Comparison of ENCODE assay signal across 26 mouse cellular contexts in the genomic region with DNA sequence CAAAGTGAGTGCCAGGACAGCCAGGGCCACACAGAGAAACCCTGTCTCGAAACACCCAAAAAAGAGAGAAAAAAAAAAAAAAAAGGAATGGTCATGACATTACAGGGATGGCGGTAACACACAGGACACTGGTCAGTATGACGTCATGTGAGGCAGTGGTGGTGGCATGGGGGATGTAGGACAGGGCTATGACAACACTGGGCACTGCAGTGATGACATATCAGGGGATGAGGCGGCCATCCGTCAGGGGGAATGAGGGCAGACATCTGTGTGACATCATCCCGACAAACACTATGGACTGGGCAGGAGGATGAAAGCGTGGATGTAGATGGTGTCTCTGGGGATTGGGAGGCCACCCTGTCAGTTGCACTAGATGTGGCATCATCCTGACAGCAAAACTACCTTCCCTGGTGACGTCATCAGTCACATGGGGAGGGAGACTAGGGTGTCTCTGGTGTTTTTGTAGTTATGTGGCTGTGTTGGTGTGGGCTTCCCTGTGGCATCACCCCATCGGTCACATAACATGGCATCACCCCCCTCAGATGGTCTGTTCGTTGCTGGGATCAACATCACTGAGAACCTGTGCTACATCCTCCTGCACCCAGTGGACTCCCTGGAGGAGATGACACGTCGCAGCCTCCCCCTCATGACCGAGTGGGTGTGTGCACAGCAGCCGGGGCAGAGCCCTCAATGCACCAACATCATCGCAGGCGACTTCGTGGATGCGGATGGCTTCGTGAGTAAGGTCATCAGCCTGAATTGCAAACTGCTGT. TPM values are rescaled to one million over a fixed set of nuclear protein-coding genes. Genes with fewer than 3 reads are reported as not detected.
A peak's percentile ranks its signal among the peaks of the same experiment; 100 is the strongest.
DNase-seq lines count a peak whose midpoint lies in the region; ATAC-seq and TF ChIP-seq lines count a peak whose summit lies in the region.
"Had no signal": no experiment of that assay in that cellular context is flagged by ENCODE, and none has a peak within 500 bp of the region (broad histone marks: within the 10 kb centered on the region; RNA-seq: fewer than 3 reads in every experiment).

No protein-coding gene starts in this region.

- no peak overlapping the region for H3K4me3 ChIP-seq in G1E (ENCODE audit: low read depth, low read length)
- H3K4me3 ChIP-seq: hindbrain, embryonic 15.5 days; midbrain, embryonic 15.5 days; neural tube, embryonic 15.5 days had no signal

- ATAC-seq in G1E (ENCODE audit: extremely low read depth, insufficient number of reproducible peaks, low FRiP score, poor library complexity, severe bottlenecking): no peak
- ATAC-seq: intestine, postnatal 0 days; liver, postnatal 0 days had no signal

- peaks cover 56% of the 10 kb centered on the region for H3K36me3 ChIP-seq in G1E (replicated peaks)

- TF ChIP-seq CTCF in G1E (IDR thresholded peaks at IDR 0.05; ENCODE audit: low read depth, low read length): no peak

- peak; percentile 20 to 26 for DNase-seq in adrenal gland, adult (ENCODE audit: inconsistent age in 2 of 2, low spot score in 1 of 2)
- DNase-seq in adrenal gland, postnatal 25 days: no peak
- DNase-seq in heart, adult 11 months: peak; percentile 89
- no peak for DNase-seq in heart, postnatal 10 days
- DNase-seq in G1E (ENCODE audit: low spot score): peak; percentile 3
- peak; percentile 36 to 54 for DNase-seq in right cerebral cortex, postnatal 10 days (ENCODE audit: low spot score in 2 of 2)
- no peak for DNase-seq in lung, postnatal 36 days
- DNase-seq in gastrocnemius, postnatal 14 days: no peak
- DNase-seq: adrenal gland, postnatal 14 days; embryo, embryonic 11 days; heart, postnatal 36 days; kidney, postnatal 10 days; liver; liver, postnatal 0 days; lung, postnatal 10 days; thymus, postnatal 36 days had no signal

- H3K27me3 ChIP-seq in G1E (ENCODE audit: insufficient read depth, low read length): peaks cover 4% of the 10 kb centered on the region; the same call in 1 of the 2 replicates
- H3K27me3 ChIP-seq: CH12.LX; hindbrain, embryonic 15.5 days; midbrain, embryonic 15.5 days; neural tube, embryonic 15.5 days had no signal

- H3K4me1 ChIP-seq in G1E (ENCODE audit: insufficient read depth, low read depth, low read length): peaks cover 52% of the 10 kb centered on the region

- peaks cover 53% of the 10 kb centered on the region for H3K9me3 ChIP-seq in G1E (replicated peaks)
- H3K9me3 ChIP-seq: heart, embryonic 13.5 days; hindbrain, embryonic 15.5 days; midbrain, embryonic 15.5 days; neural tube, embryonic 15.5 days had no signal

- intact Hi-C loops in heart, postnatal 10 days (cut with DNase I): no loop called here
- intact Hi-C loops in gastrocnemius, postnatal 14 days (cut with DNase I; ENCODE audit: low total_unique reads): no loop called here

RNA-seq across cellular contexts. Expression of a gene that starts 3.3 kb away (rescaled TPM):
- total RNA-seq in adrenal gland, postnatal 25 days (2021): 0.15 and 0.29 TPM in 2 replicates
- total RNA-seq in heart, postnatal 10 days (2021): not detected
- total RNA-seq in G1E (2014; fragmentation: Nextera tagmentation) (not detected in 2 replicates), G1E (2017) (0.06 and 0.11 TPM in 2 replicates)
- not detected in 2 replicates for polyA plus RNA-seq in G1E (2012)
- total RNA-seq in gastrocnemius, postnatal 14 days (2021): not detected
- total RNA-seq: adrenal gland, postnatal 14 days; gastrocnemius, adult 8-10 months; heart, adult 18-20 months; heart, postnatal 36 days; megakaryocyte-erythroid progenitor cell, adult 5-6 weeks had no signal

RNA-seq across cellular contexts. Expression of a gene that starts 5.0 kb away (rescaled TPM):
- total RNA-seq in adrenal gland, postnatal 25 days (2021): 72.3 and 75.1 TPM in 2 replicates
- 10 to 100 TPM; 29.8 to 30.1 TPM for total RNA-seq in heart, postnatal 10 days (2021)
- total RNA-seq in G1E (2014; fragmentation: Nextera tagmentation) (16.6 and 17.0 TPM in 2 replicates), G1E (2017) (17.5 and 17.8 TPM in 2 replicates)
- 35.6 and 40.9 TPM in 2 replicates for polyA plus RNA-seq in G1E (2012)
- 10 to 100 TPM; 11.1 to 14.3 TPM for total RNA-seq in gastrocnemius, postnatal 14 days (2021)

RNA-seq across cellular contexts. Expression of a gene that starts 6.9 kb away (rescaled TPM):
- 5.7 and 7.1 TPM in 2 replicates for total RNA-seq in adrenal gland, postnatal 25 days (2021)
- total RNA-seq in heart, postnatal 10 days (2021): 1 to 10 TPM; 3.4 to 3.7 TPM
- total RNA-seq in G1E (2014; fragmentation: Nextera tagmentation): 10.4 and 12.1 TPM in 2 replicates
- 7.3 and 8.2 TPM in 2 replicates for total RNA-seq in G1E (2017)
- 0.24 and 0.40 TPM in 2 replicates for polyA plus RNA-seq in G1E (2012)
- total RNA-seq in gastrocnemius, postnatal 14 days (2021): 1 to 10 TPM; 2.9 to 3.2 TPM

RNA-seq across cellular contexts. Expression of a gene that starts 8.8 kb away (rescaled TPM):
- 0.33 and 0.52 TPM in 2 replicates for total RNA-seq in adrenal gland, postnatal 25 days (2021)
- under 1 TPM in 1 of 2 experiments, not detected in 1; 0.07 TPM for total RNA-seq in heart, postnatal 10 days (2021)
- 5.4 and 7.4 TPM in 2 replicates for total RNA-seq in G1E (2014; fragmentation: Nextera tagmentation)
- total RNA-seq in G1E (2017): 3.8 TPM in 2 replicates
- 0.09 and 0.10 TPM in 2 replicates for polyA plus RNA-seq in G1E (2012)
- total RNA-seq in gastrocnemius, postnatal 14 days (2021): under 1 TPM; 0.12 to 0.24 TPM
- total RNA-seq: heart, adult 18-20 months had no signal

RNA-seq across cellular contexts. Expression of a gene that starts 30.7 kb away (rescaled TPM):
- total RNA-seq in adrenal gland, postnatal 25 days (2021): 7.5 and 7.7 TPM in 2 replicates
- 1 to 10 TPM; 1.2 to 5.3 TPM for total RNA-seq in heart, postnatal 10 days (2021)
- total RNA-seq in G1E (2014; fragmentation: Nextera tagmentation): 33.2 and 49.1 TPM in 2 replicates
- 6.5 and 16.0 TPM in 2 replicates for total RNA-seq in G1E (2017)
- polyA plus RNA-seq in G1E (2012): 0.14 and 0.50 TPM in 2 replicates
- 1 to 10 TPM; 2.5 to 2.8 TPM for total RNA-seq in gastrocnemius, postnatal 14 days (2021)
- polyA plus RNA-seq: small intestine, adult 2 months had no signal

Comparison
In these comparisons a context has a peak if more than half of its experiments do, and no peak if none do; other contexts are left out.
1. DNase-seq: peak in adrenal gland, adult (2 of 2), heart, adult 11 months (single experiment), G1E (single experiment) and right cerebral cortex, postnatal 10 days (2 of 2); none in adrenal gland, postnatal 25 days (single experiment), heart, postnatal 10 days (0 of 2), lung, postnatal 36 days (single experiment) and gastrocnemius, postnatal 14 days (single experiment).